Mouse (Mus musculus): ENCODE results near the gene Dpp9. TPM values are rescaled to one million over a fixed set of nuclear protein-coding genes. Genes with fewer than 3 reads are reported as not detected.
A peak's percentile ranks its signal among the peaks of the same experiment; 100 is the strongest.

Dpp9 gene
- polyA plus RNA-seq, 1 experiment from 2014 or later: 32.8 TPM

GRCm38 (mm10) chr17:56171881-56172280 lies 46.8 kb downstream of the Dpp9 start:
- no peak overlapping the region for H3K27ac ChIP-seq
- H3K27me3 ChIP-seq (replicated peaks): no peaks in the 10 kb centered on the region
- no peaks in the 10 kb centered on the region for H3K4me1 ChIP-seq (replicated peaks)
- peaks cover 9% of the 10 kb centered on the region for H3K36me3 ChIP-seq
- no peak for ATAC-seq
- 93% methylated on average over 17 of the region's 17 CpGs for whole genome bisulfite sequencing
- H3K4me3 ChIP-seq (replicated peaks): no peak overlapping the region
- H3K9ac ChIP-seq: no peak overlapping the region
- no peak overlapping the region for H3K4me2 ChIP-seq (replicated peaks)
- H3K9me3 ChIP-seq: no peaks in the 10 kb centered on the region

- H3K9me3 ChIP-seq: no peaks in the 10 kb centered on the region
- no peaks in the 10 kb centered on the region for H3K27me3 ChIP-seq (replicated peaks)
- H3K27ac ChIP-seq: no peak overlapping the region
- H3K4me1 ChIP-seq (replicated peaks): no peaks in the 10 kb centered on the region
- H3K4me3 ChIP-seq (replicated peaks): no peak overlapping the region
- H3K9ac ChIP-seq: no peak overlapping the region
- WGBS: 73% methylated on average over 9 of the region's 9 CpGs
- H3K36me3 ChIP-seq: peaks cover 5% of the 10 kb centered on the region
- ATAC-seq: no peak
- no peak overlapping the region for H3K4me2 ChIP-seq (replicated peaks)
These were observed 47.2 kb downstream of the Dpp9 start for GRCm38 (mm10) chr17:56171456-56171855.

- Histone ChIP-seq H3K36me3 (peaks cover 3% of the 10 kb centered on the region), H3K9ac (no peak overlapping the region), H3K4me1 (replicated peaks) (no peaks in the 10 kb centered on the region), H3K27ac (0 out of 2 replicates have a peak overlapping the region, but pooled peaks have one; percentile 44), H3K4me2 (replicated peaks) (no peak overlapping the region), H3K4me3 (replicated peaks) (no peak overlapping the region), H3K27me3 (replicated peaks) (no peaks in the 10 kb centered on the region), H3K9me3 (no peaks in the 10 kb centered on the region)
- no peak for ATAC-seq
- WGBS: 67% methylated on average over 10 of the region's 10 CpGs
These were observed 48.1 kb downstream of the Dpp9 start for GRCm38 (mm10) chr17:56170636-56171035.

GRCm38 (mm10) chr17:56169830-56170229 lies 48.9 kb downstream of the Dpp9 start:
- Histone ChIP-seq H3K9me3 (no peaks in the 10 kb centered on the region), H3K4me3 (replicated peaks) (no peak overlapping the region), H3K4me2 (replicated peaks) (no peak overlapping the region), H3K9ac (no peak overlapping the region), H3K36me3 (no peaks in the 10 kb centered on the region; the same call in 1 of the 2 replicates), H3K27me3 (replicated peaks) (no peaks in the 10 kb centered on the region), H3K27ac (0 out of 2 replicates have a peak overlapping the region, but pooled peaks have one; percentile 48), H3K4me1 (replicated peaks) (peaks cover 4% of the 10 kb centered on the region; the same call in 1 of the 2 replicates)
- ATAC-seq: 0 out of 2 replicates have a peak, but pooled peaks have one; percentile 13
- WGBS: 62% methylated on average over 6 of the region's 6 CpGs

GRCm38 (mm10) chr17:56165671-56166070 lies 53.0 kb downstream of the Dpp9 start:
- H3K4me1 ChIP-seq (replicated peaks): peaks cover 27% of the 10 kb centered on the region
- no peak overlapping the region for H3K9ac ChIP-seq
- WGBS: 54% methylated on average over 11 of the region's 11 CpGs

GRCm38 (mm10) chr17:56164510-56164909 lies 54.2 kb downstream of the Dpp9 start:
- no peak overlapping the region for H3K4me3 ChIP-seq (replicated peaks)
- 82% methylated on average over 3 of the region's 3 CpGs for WGBS
- ATAC-seq: no peak

More at GRCm38 (mm10) chr17:56165671-56166070, 53.0 kb downstream of the Dpp9 start:
- Histone ChIP-seq H3K36me3 (no peaks in the 10 kb centered on the region), H3K9me3 (no peaks in the 10 kb centered on the region), H3K4me3 (replicated peaks) (no peak overlapping the region), H3K27ac (no peak overlapping the region), H3K4me2 (replicated peaks) (0 out of 2 replicates have a peak overlapping the region, but pooled peaks have one; percentile 5), H3K27me3 (replicated peaks) (no peaks in the 10 kb centered on the region)
- ATAC-seq: no peak

GRCm38 (mm10) chr17:56163523-56164102 lies 55.1 kb downstream of the Dpp9 start:
- H3K9me3 ChIP-seq: no peaks in the 10 kb centered on the region
- ATAC-seq: peak; percentile 44

More at GRCm38 (mm10) chr17:56164510-56164909, 54.2 kb downstream of the Dpp9 start:
- no peaks in the 10 kb centered on the region for H3K27me3 ChIP-seq (replicated peaks)
- no peaks in the 10 kb centered on the region for H3K36me3 ChIP-seq
- H3K27ac ChIP-seq: no peak overlapping the region
- no peak overlapping the region for H3K4me2 ChIP-seq (replicated peaks)
- no peak overlapping the region for H3K9ac ChIP-seq
- H3K4me1 ChIP-seq (replicated peaks): peaks cover 27% of the 10 kb centered on the region
- H3K9me3 ChIP-seq: no peaks in the 10 kb centered on the region

GRCm38 (mm10) chr17:56162231-56162774 lies 56.4 kb downstream of the Dpp9 start, which contains the start of gene Tnfaip8l1:
TSS of gene Tnfaip8l1 (plus strand) at chr17:56162477.
- H3K27ac ChIP-seq: no peak within 1 kb of the TSS
- WGBS: under 1% methylated on average over 30 of the region's 30 CpGs
- H3K4me3 ChIP-seq (replicated peaks): peak within 1 kb of the TSS; percentile 45
- H3K4me1 ChIP-seq (replicated peaks): peaks cover 27% of the 10 kb centered on the region
- peaks cover 13% of the 10 kb centered on the region for H3K27me3 ChIP-seq (replicated peaks)
- ATAC-seq: peak; percentile 97
- no peaks in the 10 kb centered on the region for H3K9me3 ChIP-seq
- H3K9ac ChIP-seq: peak within 1 kb of the TSS; percentile 37
- H3K4me2 ChIP-seq (replicated peaks): peak within 1 kb of the TSS; percentile 88
- no peaks in the 10 kb centered on the region for H3K36me3 ChIP-seq

More at GRCm38 (mm10) chr17:56163523-56164102, 55.1 kb downstream of the Dpp9 start:
- WGBS: 59% methylated on average over 6 of the region's 6 CpGs
- H3K4me3 ChIP-seq (replicated peaks): 0 out of 2 replicates have a peak overlapping the region, but pooled peaks have one; percentile 45
- H3K4me2 ChIP-seq (replicated peaks): peak overlapping the region; percentile 88
- H3K27ac ChIP-seq: no peak overlapping the region
- peaks cover 27% of the 10 kb centered on the region for H3K4me1 ChIP-seq (replicated peaks)
- H3K27me3 ChIP-seq (replicated peaks): no peaks in the 10 kb centered on the region; the same call in 1 of the 2 replicates
- no peaks in the 10 kb centered on the region for H3K36me3 ChIP-seq
- peak overlapping the region; percentile 37; the same call in 1 of the 2 replicates for H3K9ac ChIP-seq

- WGBS: 4% methylated on average over 9 of the region's 9 CpGs
- Histone ChIP-seq H3K4me3 (replicated peaks) (no peak overlapping the region), H3K27me3 (replicated peaks) (peaks cover 29% of the 10 kb centered on the region), H3K4me2 (replicated peaks) (no peak overlapping the region), H3K4me1 (replicated peaks) (peaks cover 22% of the 10 kb centered on the region), H3K27ac (no peak overlapping the region), H3K9ac (no peak overlapping the region), H3K9me3 (no peaks in the 10 kb centered on the region), H3K36me3 (no peaks in the 10 kb centered on the region)
- no peak for ATAC-seq
These were observed 59.0 kb downstream of the Dpp9 start for GRCm38 (mm10) chr17:56159729-56160128.

GRCm38 (mm10) chr17:56153643-56154042 lies 65.1 kb downstream of the Dpp9 start:
- WGBS: 27% methylated on average over 9 of the region's 9 CpGs
- H3K27ac ChIP-seq: no peak overlapping the region
- ATAC-seq: peak; percentile 90
- H3K9me3 ChIP-seq: no peaks in the 10 kb centered on the region
- H3K9ac ChIP-seq: no peak overlapping the region
- H3K36me3 ChIP-seq: no peaks in the 10 kb centered on the region
- no peak overlapping the region for H3K4me3 ChIP-seq (replicated peaks)
- H3K4me1 ChIP-seq (replicated peaks): peaks cover 10% of the 10 kb centered on the region
- H3K4me2 ChIP-seq (replicated peaks): no peak overlapping the region
- H3K27me3 ChIP-seq (replicated peaks): peaks cover 66% of the 10 kb centered on the region

- Histone ChIP-seq H3K9me3 (no peaks in the 10 kb centered on the region), H3K4me3 (replicated peaks) (no peak overlapping the region), H3K27ac (no peak overlapping the region), H3K36me3 (no peaks in the 10 kb centered on the region), H3K9ac (no peak overlapping the region), H3K4me2 (replicated peaks) (no peak overlapping the region), H3K4me1 (replicated peaks) (peaks cover 10% of the 10 kb centered on the region), H3K27me3 (replicated peaks) (peaks cover 74% of the 10 kb centered on the region)
- WGBS: 43% methylated on average over 2 of the region's 2 CpGs
- ATAC-seq: no peak
These were observed 68.8 kb downstream of the Dpp9 start for GRCm38 (mm10) chr17:56149897-56150296.

- Histone ChIP-seq H3K27me3 (replicated peaks) (peaks cover 72% of the 10 kb centered on the region), H3K9me3 (no peaks in the 10 kb centered on the region), H3K9ac (no peak overlapping the region), H3K4me1 (replicated peaks) (peaks cover 10% of the 10 kb centered on the region), H3K4me2 (replicated peaks) (peak overlapping the region; percentile 54), H3K4me3 (replicated peaks) (peak overlapping the region; percentile 10), H3K36me3 (no peaks in the 10 kb centered on the region), H3K27ac (no peak overlapping the region)
- 2% methylated on average over 29 of the region's 30 CpGs for WGBS
- no peak for ATAC-seq
These were observed 69.7 kb downstream of the Dpp9 start for GRCm38 (mm10) chr17:56148790-56149618.

All from intestine, embryonic 15.5 days (tissue).